Mouse (Mus musculus) stomach, embryonic 15.5 days (tissue): Measurements from ENCODE around the gene Scin. TPM values are rescaled to one million over a fixed set of nuclear protein-coding genes. Genes with fewer than 3 reads are reported as not detected.
"Not testable (repeated sequence)": the region's sequence is repeated elsewhere in the genome, so short reads cannot be mapped to it uniquely, and the experiment has no call there.

Experiments used
- ATAC-seq: fragments of 200-750 bp; cut with Nextera tagmentation; 2 replicates; pipeline ENCODE4 v1.8.0; 2017; ENCODE audit warnings: low read depth, moderate number of reproducible peaks, moderate TSS enrichment; ENCODE audit not compliant: insufficient read depth, low FRiP score
- H3K27ac ChIP-seq: fragments of 300-500 bp; sonication (generic); 2 replicates; pipeline ENCODE4 v1.5.1; 2015; ENCODE audit warnings: mild to moderate bottlenecking, inconsistent platforms
- H3K27me3 ChIP-seq: fragments of 300-500 bp; sonication (generic); replicated peaks from 2 replicates; pipeline ENCODE4 v1.6.1; 2015; ENCODE audit warnings: inconsistent platforms
- H3K36me3 ChIP-seq: fragments of 300-500 bp; sonication (generic); 2 replicates; pipeline ENCODE4 v1.6.1; 2015; ENCODE audit warnings: inconsistent platforms
- H3K4me1 ChIP-seq: fragments of 300-500 bp; sonication (generic); 2 replicates; pipeline ENCODE4 v1.6.1; 2015; ENCODE audit warnings: inconsistent platforms
- H3K4me2 ChIP-seq: fragments of 300-500 bp; sonication (generic); 2 replicates; pipeline ENCODE4 v1.6.1; 2015; ENCODE audit warnings: mild to moderate bottlenecking, inconsistent platforms
- H3K4me3 ChIP-seq: fragments of 300-500 bp; sonication (generic); replicated peaks from 2 replicates; pipeline ENCODE4 v1.5.1; 2015; ENCODE audit warnings: inconsistent platforms
- H3K9ac ChIP-seq: fragments of 300-500 bp; sonication (generic); 2 replicates; pipeline ENCODE4 v1.6.1; 2015; ENCODE audit warnings: inconsistent platforms
- H3K9me3 ChIP-seq: fragments of 300-500 bp; sonication (generic); 2 replicates; pipeline ENCODE4 v1.6.1; 2016; ENCODE audit warnings: inconsistent platforms
- WGBS: fragments of 180-500 bp; shearing (Covaris S2); methylation state at CpG from one replicate; pipeline ENCODE4 v1.1.7; 2015; 5-methylcytosine and 5-hydroxymethylcytosine counted together
- polyA plus RNA-seq: library from polyadenylated mRNA; unstranded; fragments of >200 nt; fragmentation: Nextera tagmentation; extraction: Ambion mirVana; gene quantifications from 2 replicates; pipeline ENCODE4 v1.2.1, GENCODE M21; 2015

The Scin gene
- 9.4 and 13.7 TPM in 2 replicates for polyA plus RNA-seq

DNA sequence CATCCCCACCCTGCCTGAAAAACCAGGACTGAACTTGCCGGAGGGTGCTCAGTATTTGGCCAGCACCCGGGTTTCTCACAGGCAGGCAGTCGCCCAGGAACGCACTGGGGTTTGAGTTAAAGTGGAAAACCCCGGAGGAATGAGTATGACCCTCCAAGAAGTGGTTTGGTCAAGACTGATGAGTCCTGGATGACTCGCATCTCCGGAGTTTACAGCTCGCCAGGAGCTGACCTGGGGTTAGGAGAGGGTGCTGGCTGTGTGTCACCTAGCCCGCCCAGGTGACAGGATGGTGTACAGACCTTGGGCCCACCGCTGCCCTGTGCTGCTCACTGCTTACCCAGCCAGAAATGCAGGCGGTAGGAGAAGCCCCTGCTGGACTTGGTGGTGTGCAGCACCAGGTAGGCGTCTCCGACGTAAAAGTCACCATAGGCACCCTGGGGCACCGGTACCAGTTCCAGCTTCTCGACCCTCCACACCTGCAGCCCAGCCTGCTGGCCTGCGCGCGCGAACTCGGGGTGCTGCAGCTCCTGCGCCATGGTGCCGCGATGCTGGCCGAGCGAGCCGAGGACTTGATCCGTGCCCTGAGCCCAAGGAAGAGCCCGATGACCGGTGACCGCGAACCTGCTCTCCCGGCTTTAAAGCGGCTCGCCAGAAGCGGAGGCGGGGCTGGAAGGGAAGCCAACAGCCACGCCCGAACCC, at the start of gene Scin:
Gene Scin (minus strand): TSS at position 656 of the 699 bp plus-strand sequence.
- Histone ChIP-seq H3K27ac (no peak within 1 kb of the TSS), H3K4me3 (peak within 1 kb of the TSS; percentile 42), H3K9ac (no peak within 1 kb of the TSS), H3K27me3 (peaks cover 16% of the 10 kb centered on the region), H3K9me3 (no peaks in the 10 kb centered on the region), H3K4me2 (peak within 1 kb of the TSS; percentile 88), H3K36me3 (no peaks in the 10 kb centered on the region), H3K4me1 (peaks cover 9% of the 10 kb centered on the region)
- peak; percentile 31; the same call in 1 of the 2 replicates for ATAC-seq
- 2% methylated on average over 39 of the region's 39 CpGs for WGBS

GRCm38 (mm10) chr12:40177089-40177488, 43.1 kb upstream of the Scin start:
- H3K27ac ChIP-seq = no peak overlapping the region
- H3K4me3 ChIP-seq = no peak overlapping the region
- ATAC-seq = no peak
- no peak overlapping the region for H3K9ac ChIP-seq
- WGBS = 60% methylated on average over 6 of the region's 6 CpGs
- no peaks in the 10 kb centered on the region for H3K36me3 ChIP-seq
- H3K9me3 ChIP-seq = no peaks in the 10 kb centered on the region
- no peak overlapping the region for H3K4me2 ChIP-seq
- no peaks in the 10 kb centered on the region for H3K4me1 ChIP-seq
- H3K27me3 ChIP-seq = no peaks in the 10 kb centered on the region

- Histone ChIP-seq H3K9ac (no peak overlapping the region), H3K27me3 (no peaks in the 10 kb centered on the region), H3K4me3 (no peak overlapping the region), H3K36me3 (no peaks in the 10 kb centered on the region), H3K27ac (no peak overlapping the region), H3K9me3 (no peaks in the 10 kb centered on the region), H3K4me1 (no peaks in the 10 kb centered on the region), H3K4me2 (no peak overlapping the region)
- WGBS = 72% methylated on average over 2 of the region's 2 CpGs
- ATAC-seq = no peak
Measured at GRCm38 (mm10) chr12:40176158-40176557, 42.1 kb upstream of the Scin start.

GRCm38 (mm10) chr12:40175171-40175570, 41.1 kb upstream of the Scin start:
- H3K27ac ChIP-seq, ATAC-seq: not testable (repeated sequence)

GRCm38 (mm10) chr12:40171637-40172036, 37.6 kb upstream of the Scin start:
- Histone ChIP-seq H3K27ac (no peak overlapping the region), H3K4me3 (no peak overlapping the region), H3K9me3 (no peaks in the 10 kb centered on the region), H3K9ac (no peak overlapping the region), H3K4me2 (no peak overlapping the region), H3K4me1 (no peaks in the 10 kb centered on the region), H3K27me3 (no peaks in the 10 kb centered on the region), H3K36me3 (no peaks in the 10 kb centered on the region)
- no peak for ATAC-seq
- 71% methylated on average over 2 of the region's 2 CpGs for WGBS

More at GRCm38 (mm10) chr12:40175171-40175570, 41.1 kb upstream of the Scin start:
- not testable (repeated sequence) for H3K9me3 ChIP-seq, H3K27me3 ChIP-seq, H3K4me3 ChIP-seq, H3K36me3 ChIP-seq, H3K4me1 ChIP-seq, H3K4me2 ChIP-seq, H3K9ac ChIP-seq
- 26% methylated on average over 1 of the region's 1 CpGs for WGBS

DNA sequence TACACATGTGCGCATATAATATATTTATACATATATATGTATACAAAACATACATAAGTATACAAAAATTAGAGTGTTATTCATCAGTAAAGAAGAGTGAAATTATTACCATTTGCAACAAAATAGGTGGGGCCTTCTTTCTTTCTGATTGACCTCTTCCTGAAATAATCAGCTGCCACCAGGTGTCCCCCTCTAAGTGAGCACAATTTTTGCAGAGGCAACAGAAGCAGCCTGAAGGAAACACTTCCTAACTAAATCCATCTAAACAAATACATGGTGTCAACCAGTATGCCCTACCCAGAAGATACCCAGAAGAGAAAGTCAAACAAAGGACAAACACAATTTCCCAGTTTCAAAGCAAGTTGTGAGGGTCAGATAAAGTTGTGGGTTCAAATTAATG, 35.6 kb upstream of the Scin start:
- H3K9ac ChIP-seq = no peak overlapping the region
- no peak overlapping the region for H3K4me2 ChIP-seq
- no peak overlapping the region for H3K4me3 ChIP-seq
- no peak overlapping the region for H3K27ac ChIP-seq
- H3K4me1 ChIP-seq = no peaks in the 10 kb centered on the region
- H3K27me3 ChIP-seq = no peaks in the 10 kb centered on the region
- H3K36me3 ChIP-seq = no peaks in the 10 kb centered on the region
- H3K9me3 ChIP-seq = no peaks in the 10 kb centered on the region
- no peak for ATAC-seq
- WGBS = 95% methylated on average over 1 of the region's 1 CpGs

- no peak for ATAC-seq
- H3K4me3 ChIP-seq = no peak overlapping the region
Measured at GRCm38 (mm10) chr12:40164621-40165020, 30.6 kb upstream of the Scin start.

GRCm38 (mm10) chr12:40160777-40161176, 26.7 kb upstream of the Scin start:
- Histone ChIP-seq H3K36me3 (no peaks in the 10 kb centered on the region), H3K27me3 (no peaks in the 10 kb centered on the region), H3K27ac (no peak overlapping the region), H3K9me3 (no peaks in the 10 kb centered on the region), H3K4me3 (no peak overlapping the region), H3K9ac (no peak overlapping the region), H3K4me2 (no peak overlapping the region), H3K4me1 (no peaks in the 10 kb centered on the region)
- 63% methylated on average over 2 of the region's 2 CpGs for whole genome bisulfite sequencing
- ATAC-seq = no peak

More at GRCm38 (mm10) chr12:40164621-40165020, 30.6 kb upstream of the Scin start:
- Histone ChIP-seq H3K27ac (no peak overlapping the region), H3K36me3 (no peaks in the 10 kb centered on the region), H3K27me3 (no peaks in the 10 kb centered on the region), H3K9me3 (no peaks in the 10 kb centered on the region), H3K4me1 (no peaks in the 10 kb centered on the region), H3K4me2 (no peak overlapping the region), H3K9ac (no peak overlapping the region)
- 0% methylated on average over 2 of the region's 2 CpGs for WGBS

- H3K9me3 ChIP-seq = no peaks in the 10 kb centered on the region
- no peak overlapping the region for H3K4me2 ChIP-seq
- no peaks in the 10 kb centered on the region for H3K36me3 ChIP-seq
- WGBS = 89% methylated on average over 6 of the region's 6 CpGs
- H3K4me3 ChIP-seq = no peak overlapping the region
- no peak for ATAC-seq
- H3K27me3 ChIP-seq = no peaks in the 10 kb centered on the region
- no peaks in the 10 kb centered on the region for H3K4me1 ChIP-seq
- H3K27ac ChIP-seq = no peak overlapping the region
- no peak overlapping the region for H3K9ac ChIP-seq
Measured at GRCm38 (mm10) chr12:40154188-40154587, 20.2 kb upstream of the Scin start.

GRCm38 (mm10) chr12:40152353-40153069, 18.5 kb upstream of the Scin start:
- H3K4me2 ChIP-seq = no peak overlapping the region
- WGBS = 74% methylated on average over 8 of the region's 8 CpGs
- H3K36me3 ChIP-seq = no peaks in the 10 kb centered on the region
- no peak overlapping the region for H3K9ac ChIP-seq
- H3K4me3 ChIP-seq = no peak overlapping the region
- H3K27ac ChIP-seq = no peak overlapping the region
- no peaks in the 10 kb centered on the region for H3K9me3 ChIP-seq
- H3K4me1 ChIP-seq = no peaks in the 10 kb centered on the region
- H3K27me3 ChIP-seq = no peaks in the 10 kb centered on the region
- no peak for ATAC-seq

DNA sequence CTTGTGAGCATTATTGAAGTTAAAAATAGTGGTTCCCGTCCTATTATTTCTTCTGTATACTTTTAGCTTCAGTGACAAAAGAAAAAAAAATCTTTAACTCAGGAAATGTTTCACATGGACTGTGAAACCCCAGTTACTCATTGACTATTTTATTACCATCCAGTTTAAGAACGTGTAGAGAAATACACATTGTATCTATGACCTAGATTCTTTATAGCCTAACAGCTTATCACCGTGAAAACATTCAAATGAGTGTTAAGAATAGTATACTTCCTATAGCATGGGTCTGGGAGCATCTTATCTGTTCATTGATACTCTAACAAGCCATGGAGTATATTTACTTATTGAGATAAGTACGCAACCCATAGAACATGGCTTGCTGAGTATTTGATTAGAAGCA, 13.3 kb upstream of the Scin start:
- peak; percentile 71 for ATAC-seq
- no peaks in the 10 kb centered on the region for H3K4me1 ChIP-seq
- H3K27me3 ChIP-seq = no peaks in the 10 kb centered on the region
- 55% methylated on average over 4 of the region's 4 CpGs for WGBS
- H3K4me2 ChIP-seq = no peak overlapping the region
- H3K4me3 ChIP-seq = no peak overlapping the region
- H3K36me3 ChIP-seq = no peaks in the 10 kb centered on the region
- no peaks in the 10 kb centered on the region for H3K9me3 ChIP-seq
- no peak overlapping the region for H3K27ac ChIP-seq
- no peak overlapping the region for H3K9ac ChIP-seq

GRCm38 (mm10) chr12:40146510-40146909, 12.5 kb upstream of the Scin start:
- H3K4me3 ChIP-seq = no peak overlapping the region
- H3K4me1 ChIP-seq = no peaks in the 10 kb centered on the region
- H3K27me3 ChIP-seq = no peaks in the 10 kb centered on the region
- H3K4me2 ChIP-seq = no peak overlapping the region
- no peak overlapping the region for H3K27ac ChIP-seq
- H3K9me3 ChIP-seq = no peaks in the 10 kb centered on the region
- ATAC-seq = no peak
- no peak overlapping the region for H3K9ac ChIP-seq
- no peaks in the 10 kb centered on the region for H3K36me3 ChIP-seq
- 68% methylated on average over 5 of the region's 5 CpGs for WGBS
